Mouse (Mus musculus) C2C12 (cell line): Measurements from ENCODE around the gene Trem3.

Source experiments
- CTCF ChIP-seq: IDR thresholded peaks from one replicate; pipeline ENCODE4 v1.5.1; 2011; ENCODE audit not compliant: control insufficient read depth, insufficient read depth, insufficient read length
- MAX ChIP-seq: IDR thresholded peaks from one replicate; pipeline ENCODE4 v1.6.1; 2011; ENCODE audit warnings: mild to moderate bottlenecking, control low read depth
- MYOG ChIP-seq: IDR thresholded peaks from one replicate; pipeline ENCODE4 v1.6.1; 2011; ENCODE audit not compliant: control insufficient read depth, insufficient read length; ENCODE audit errors: extremely low read depth
- USF1 ChIP-seq: IDR thresholded peaks from one replicate; pipeline ENCODE4 v1.6.1; 2011; ENCODE audit warnings: low read depth, mild to moderate bottlenecking, control low read depth, moderate library complexity

DNA sequence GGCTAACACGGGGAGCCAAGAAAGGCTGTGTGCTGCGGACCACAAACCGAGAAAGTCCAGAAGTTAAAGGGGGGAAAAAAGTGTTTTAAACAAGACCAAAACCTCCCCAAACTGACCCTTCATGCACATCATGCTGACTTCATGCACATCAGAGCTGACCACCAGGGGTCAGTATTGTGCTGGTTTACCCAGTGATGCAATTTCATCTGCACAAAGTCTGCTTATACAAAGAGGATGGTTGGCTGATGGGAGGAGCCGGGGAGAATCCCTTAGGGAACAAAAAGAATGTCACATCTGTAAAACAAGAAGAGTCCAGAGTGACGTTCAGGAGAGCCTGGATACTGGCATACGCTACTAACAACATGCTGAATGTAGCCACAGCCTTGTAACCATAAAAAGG lies 27.3 kb downstream of the Trem3 start:
- TF ChIP-seq CTCF (peak; percentile 33), MYOG (no peak), USF1 (no peak), MAX (no peak)
